Mouse (Mus musculus) thymus, adult 2 months (tissue): ENCODE data around the gene Zfand5.

Experiments used
- CTCF ChIP-seq: fragments of 200-500 bp; IDR thresholded peaks from 2 replicates; pipeline ENCODE4 v1.5.1; 2012; ENCODE audit warnings: mild to moderate bottlenecking, control low read depth, low read length, moderate library complexity, borderline replicate concordance; ENCODE audit not compliant: control insufficient read depth, poor library complexity, insufficient read depth; ENCODE audit errors: extremely low read depth
- POLR2A ChIP-seq: fragments of 200-500 bp; IDR thresholded peaks from 2 replicates; pipeline ENCODE4 v1.6.1; 2012; ENCODE audit warnings: mild to moderate bottlenecking, low read length, control low read depth, moderate library complexity; ENCODE audit not compliant: control insufficient read depth, poor library complexity, insufficient read depth; ENCODE audit errors: extremely low read depth

DNA sequence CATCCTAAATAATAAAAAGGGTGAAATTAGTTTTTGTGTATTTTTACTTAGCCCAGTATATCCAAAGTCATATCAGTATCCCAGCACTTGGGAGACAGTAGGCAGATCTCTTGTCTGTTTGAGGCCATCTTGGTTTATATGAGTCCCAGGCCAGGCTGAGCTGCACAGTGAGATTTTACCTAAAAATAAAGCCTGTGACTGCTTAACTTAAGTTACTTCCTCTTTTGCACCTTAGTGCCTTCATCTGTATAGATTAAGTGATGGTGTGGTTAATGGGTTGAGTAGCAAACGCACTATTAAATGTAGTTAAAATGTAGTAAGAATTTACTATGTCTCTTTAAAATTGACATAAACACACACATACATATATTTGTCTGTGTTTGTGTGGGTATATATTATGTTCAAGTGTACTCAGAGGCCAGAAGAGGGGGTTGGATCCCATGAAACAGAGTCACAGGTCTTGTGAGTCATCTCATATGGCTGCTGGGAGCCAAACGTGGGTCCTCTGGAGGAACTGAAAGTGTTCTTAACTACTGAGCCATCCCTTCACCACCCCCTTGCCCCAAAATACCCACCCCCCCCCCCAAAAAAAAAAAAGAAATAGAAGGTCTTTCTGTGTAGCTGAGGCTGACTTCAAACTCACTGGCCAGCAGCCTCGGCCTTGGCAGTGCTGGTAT is 14.5 kb downstream of the Zfand5 start:
- no peak for TF ChIP-seq POLR2A
- TF ChIP-seq CTCF, result no peak
